Mouse (Mus musculus) olfactory bulb, adult 2 months (tissue): ENCODE data around the gene Myrip.

Experiments used
- CTCF ChIP-seq: fragments of 200-500 bp; IDR thresholded peaks from 2 replicates; pipeline ENCODE4 v1.5.1; 2012; ENCODE audit warnings: low read depth, mild to moderate bottlenecking, low read length, moderate library complexity; ENCODE audit not compliant: insufficient read depth
- POLR2A ChIP-seq: fragments of 200-500 bp; IDR thresholded peaks from 2 replicates; pipeline ENCODE4 v1.6.1; 2012; ENCODE audit warnings: mild to moderate bottlenecking, low read depth, low read length, moderate library complexity; ENCODE audit not compliant: insufficient read depth

GRCm38 (mm10) chr9:120418582-120418981 lies 117.3 kb downstream of the Myrip start:
- TF ChIP-seq POLR2A: no peak
- no peak for TF ChIP-seq CTCF
